Mouse (Mus musculus) hindbrain, embryonic 13.5 days (tissue): ENCODE results near the gene Tnfrsf23. TPM values are rescaled to one million over a fixed set of nuclear protein-coding genes. Genes with fewer than 3 reads are reported as not detected.
"Not testable (repeated sequence)": the region's sequence is repeated elsewhere in the genome, so short reads cannot be mapped to it uniquely, and the experiment has no call there.

ENCODE experiments used
- ATAC-seq: fragments of 200-750 bp; cut with Nextera tagmentation; 2 replicates; pipeline ENCODE4 v1.8.0; 2017; ENCODE audit warnings: moderate TSS enrichment; ENCODE audit not compliant: low FRiP score
- H3K27ac ChIP-seq: fragments of 300-500 bp; sonication (generic); 2 replicates; pipeline ENCODE4 v1.5.1; 2015; ENCODE audit warnings: inconsistent platforms, mild to moderate bottlenecking, moderate library complexity
- H3K27me3 ChIP-seq: fragments of 300-500 bp; sonication (generic); 2 replicates; pipeline ENCODE4 v1.6.1; 2015; ENCODE audit warnings: mild to moderate bottlenecking, inconsistent platforms
- H3K36me3 ChIP-seq: fragments of 300-500 bp; sonication (generic); 2 replicates; pipeline ENCODE4 v1.6.1; 2015; ENCODE audit warnings: mild to moderate bottlenecking, inconsistent platforms
- H3K4me1 ChIP-seq: fragments of 300-500 bp; sonication (generic); replicated peaks from 2 replicates; pipeline ENCODE4 v1.6.1; 2015; ENCODE audit warnings: inconsistent platforms
- H3K4me2 ChIP-seq: fragments of 300-500 bp; sonication (generic); 2 replicates; pipeline ENCODE4 v1.6.1; 2015; ENCODE audit warnings: inconsistent platforms, mild to moderate bottlenecking, moderate library complexity
- H3K4me3 ChIP-seq: fragments of 300-500 bp; sonication (generic); 2 replicates; pipeline ENCODE4 v1.5.1; 2015; ENCODE audit warnings: mild to moderate bottlenecking, inconsistent platforms
- H3K9ac ChIP-seq: fragments of 300-500 bp; sonication (generic); 2 replicates; pipeline ENCODE4 v1.6.1; 2015; ENCODE audit warnings: mild to moderate bottlenecking, inconsistent platforms
- H3K9me3 ChIP-seq: fragments of 300-500 bp; sonication (generic); 2 replicates; pipeline ENCODE4 v1.6.1; 2016; ENCODE audit warnings: inconsistent platforms
- WGBS: fragments of 180-500 bp; shearing (Covaris S2); methylation state at CpG from one replicate; pipeline ENCODE4 v1.1.7; 2015; 5-methylcytosine and 5-hydroxymethylcytosine counted together
- polyA plus RNA-seq: library from polyadenylated mRNA; unstranded; fragments of >200 nt; fragmentation: Nextera tagmentation; extraction: Ambion mirVana; gene quantifications from 2 replicates; pipeline ENCODE4 v1.2.1, GENCODE M21; 2015

Gene Tnfrsf23
- polyA plus RNA-seq, 1 experiment from 2014 or later: 1.2 TPM

DNA sequence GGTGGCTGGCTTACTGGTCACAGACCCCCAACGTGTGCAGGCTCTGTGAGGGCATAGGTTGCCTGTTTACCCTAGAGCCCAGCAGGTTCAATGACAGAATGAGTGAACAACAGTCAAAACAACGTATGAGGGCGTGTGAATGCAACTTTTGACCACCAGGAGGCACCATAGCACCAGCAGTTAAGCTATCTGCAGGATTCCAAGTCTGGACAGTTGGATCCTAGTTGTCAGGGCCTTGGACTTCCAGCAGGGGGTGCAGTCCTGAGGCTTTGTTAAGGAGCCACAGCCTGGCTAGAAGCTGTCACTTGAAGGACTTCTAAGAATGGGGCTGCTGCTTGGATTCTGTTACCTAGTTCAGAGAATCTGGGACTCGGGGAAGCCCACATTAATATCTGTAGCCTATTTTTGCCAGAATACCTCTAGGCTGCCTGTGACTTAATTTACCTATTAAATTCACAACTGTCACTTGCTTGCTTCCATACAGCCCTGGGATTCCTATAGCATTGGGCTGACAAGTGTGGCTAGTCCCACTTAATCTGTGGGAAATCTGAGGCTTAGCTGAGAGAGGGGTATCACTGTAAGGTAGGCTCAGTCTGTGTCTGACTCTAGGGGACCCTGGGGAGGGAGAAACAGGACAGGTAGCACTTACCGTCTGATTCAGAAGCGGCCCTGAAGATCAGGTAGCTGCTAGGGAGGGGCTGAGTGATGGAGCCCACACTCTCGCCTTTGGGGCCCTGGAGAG is 21.2 kb upstream of the Tnfrsf23 start:
- no peak overlapping the region for H3K4me2 ChIP-seq
- no peak overlapping the region for H3K9ac ChIP-seq
- H3K27ac ChIP-seq: 0 out of 2 replicates have a peak overlapping the region, but pooled peaks have one; percentile 35
- H3K36me3 ChIP-seq: peaks cover 82% of the 10 kb centered on the region
- 37% methylated on average over 7 of the region's 7 CpGs for WGBS
- no peaks in the 10 kb centered on the region for H3K9me3 ChIP-seq
- no peak overlapping the region for H3K4me3 ChIP-seq
- H3K27me3 ChIP-seq: no peaks in the 10 kb centered on the region
- H3K4me1 ChIP-seq: peaks cover under 1% of the 10 kb centered on the region
- peak; percentile 81; the same call in 1 of the 2 replicates for ATAC-seq

DNA sequence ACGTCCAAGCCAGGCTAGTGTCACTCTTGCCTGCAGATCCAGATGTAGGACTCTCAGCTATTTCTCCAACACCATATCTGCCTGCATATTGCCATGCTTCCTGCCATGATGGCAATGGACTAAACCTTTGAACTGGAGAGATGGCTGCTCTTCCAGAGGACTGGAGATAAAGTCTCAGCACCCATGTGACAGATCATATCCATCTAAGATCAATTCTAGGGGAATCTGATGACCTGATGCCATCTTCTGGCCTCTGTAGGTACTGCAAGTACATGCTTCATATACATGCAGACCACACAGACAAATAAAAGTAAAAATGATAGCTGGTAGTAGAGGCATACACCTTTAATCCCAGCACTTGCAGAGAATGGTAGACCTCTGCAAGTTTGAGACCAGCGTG is 10.5 kb upstream of the Tnfrsf23 start:
- WGBS: 64% methylated on average over 2 of the region's 2 CpGs
- Histone ChIP-seq H3K4me2 (no peak overlapping the region), H3K27me3 (no peaks in the 10 kb centered on the region), H3K36me3 (peaks cover 89% of the 10 kb centered on the region), H3K9me3 (no peaks in the 10 kb centered on the region), H3K9ac (no peak overlapping the region), H3K4me3 (no peak overlapping the region), H3K27ac (no peak overlapping the region), H3K4me1 (no peaks in the 10 kb centered on the region)
- ATAC-seq: no peak

DNA sequence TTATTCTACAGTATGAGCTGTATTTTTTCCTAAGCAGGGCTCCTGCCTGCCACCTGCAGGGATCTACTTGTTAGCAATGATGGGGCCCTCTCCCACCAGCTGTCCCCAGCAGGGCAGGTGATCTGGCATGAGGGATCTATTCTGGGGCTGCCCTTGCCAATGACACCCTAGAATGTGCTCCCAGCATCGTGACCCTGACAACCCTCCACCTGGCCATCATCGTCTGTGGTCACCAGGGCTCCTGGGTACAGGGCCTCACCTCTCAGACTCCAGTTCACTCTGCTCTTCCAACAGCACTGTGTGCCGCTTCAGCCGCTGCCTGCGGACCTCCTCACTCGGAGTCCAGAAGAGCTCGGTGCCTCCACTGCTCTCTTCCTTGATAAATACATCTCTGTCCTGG is 8.9 kb upstream of the Tnfrsf23 start:
- H3K27me3 ChIP-seq: no peaks in the 10 kb centered on the region
- no peak overlapping the region for H3K27ac ChIP-seq
- no peak overlapping the region for H3K9ac ChIP-seq
- H3K4me3 ChIP-seq: no peak overlapping the region
- H3K4me1 ChIP-seq: no peaks in the 10 kb centered on the region
- no peak overlapping the region for H3K4me2 ChIP-seq
- 94% methylated on average over 7 of the region's 7 CpGs for WGBS
- H3K36me3 ChIP-seq: peaks cover 93% of the 10 kb centered on the region
- no peaks in the 10 kb centered on the region for H3K9me3 ChIP-seq
- ATAC-seq: no peak

DNA sequence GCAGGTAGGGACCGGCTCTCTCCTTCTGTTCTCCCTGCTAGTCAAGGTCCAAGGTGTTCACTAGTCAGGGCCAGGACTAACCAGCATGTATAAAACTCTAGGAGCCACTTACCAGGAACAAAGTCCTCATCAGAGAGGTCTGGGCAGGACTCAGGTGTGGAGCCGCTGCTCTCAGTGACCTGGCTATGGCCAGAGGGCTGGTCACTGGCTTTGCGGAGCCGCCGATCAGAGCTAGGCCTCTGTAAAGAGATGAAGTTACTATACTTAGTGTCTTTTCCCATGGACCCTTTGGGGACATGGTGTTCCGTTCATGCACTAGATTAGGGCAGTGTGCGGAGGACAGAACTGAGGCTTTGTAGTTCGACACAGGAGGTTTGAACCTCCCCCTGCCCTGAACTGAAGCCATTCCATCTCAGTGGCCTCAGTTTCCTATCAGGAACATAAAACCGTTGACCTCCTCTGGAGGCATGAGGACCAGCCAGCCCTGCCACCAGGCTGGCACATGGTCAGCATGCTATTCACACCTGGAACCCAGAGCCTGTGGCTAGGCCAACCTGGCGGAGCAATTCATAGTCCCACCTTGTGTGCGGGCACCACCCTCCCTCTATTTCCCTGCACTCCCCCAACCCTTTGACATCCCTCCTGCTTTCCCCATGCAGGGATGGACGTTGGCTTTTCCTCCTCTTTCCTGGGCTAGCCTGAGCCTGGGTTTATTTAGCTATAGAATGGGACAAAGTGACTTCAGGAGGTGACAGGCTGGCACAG is 7.3 kb upstream of the Tnfrsf23 start:
- H3K27ac ChIP-seq: no peak overlapping the region
- no peaks in the 10 kb centered on the region for H3K4me1 ChIP-seq
- H3K27me3 ChIP-seq: peaks cover 5% of the 10 kb centered on the region; the same call in 1 of the 2 replicates
- 91% methylated on average over 12 of the region's 12 CpGs for WGBS
- H3K4me3 ChIP-seq: no peak overlapping the region
- H3K4me2 ChIP-seq: no peak overlapping the region
- peaks cover 97% of the 10 kb centered on the region for H3K36me3 ChIP-seq
- no peaks in the 10 kb centered on the region for H3K9me3 ChIP-seq
- ATAC-seq: no peak
- H3K9ac ChIP-seq: no peak overlapping the region

DNA sequence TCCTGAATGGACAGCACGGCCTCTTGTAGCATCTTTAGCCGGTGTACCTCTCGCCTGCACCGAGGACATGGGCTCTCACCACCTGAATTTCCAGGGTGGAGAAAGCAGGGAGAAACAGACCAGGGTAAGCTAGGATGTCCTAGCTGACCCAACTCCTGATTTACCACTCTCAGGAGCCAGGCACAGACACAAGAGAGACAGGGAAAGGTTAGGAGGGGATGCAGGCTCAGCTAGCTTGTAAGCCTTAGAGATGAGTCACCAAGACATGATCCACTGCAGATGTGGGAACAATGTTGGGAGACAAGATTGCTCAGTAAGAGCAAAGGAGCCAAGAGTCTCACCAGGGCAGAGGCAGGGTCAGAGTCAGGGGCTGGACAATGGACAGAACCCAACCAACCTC is 6.2 kb upstream of the Tnfrsf23 start:
- no peaks in the 10 kb centered on the region for H3K9me3 ChIP-seq
- ATAC-seq: no peak
- 97% methylated on average over 4 of the region's 4 CpGs for WGBS

DNA sequence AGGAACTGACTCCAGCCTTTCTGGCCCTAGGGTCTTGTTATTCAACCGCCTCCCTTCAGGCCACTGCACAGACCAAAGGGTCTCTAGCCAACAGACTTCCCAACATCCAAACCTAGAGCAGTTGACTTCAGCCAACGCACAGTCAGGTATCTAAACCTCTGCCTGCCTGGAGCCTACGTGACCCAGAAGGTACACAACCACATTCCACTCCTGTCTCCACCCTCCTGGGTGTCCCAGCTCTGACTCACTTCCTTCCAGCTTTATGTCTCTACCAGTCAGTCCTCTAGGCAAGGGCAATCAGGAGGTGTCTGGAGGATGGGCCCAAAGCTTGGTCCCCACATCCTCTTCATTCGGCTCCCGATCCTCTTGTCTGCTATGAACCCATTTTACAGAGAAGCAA is 5.5 kb upstream of the Tnfrsf23 start:
- Histone ChIP-seq H3K4me3 (no peak overlapping the region), H3K4me1 (no peaks in the 10 kb centered on the region), H3K9me3 (no peaks in the 10 kb centered on the region), H3K9ac (no peak overlapping the region), H3K4me2 (no peak overlapping the region), H3K36me3 (peaks cover 86% of the 10 kb centered on the region), H3K27ac (no peak overlapping the region), H3K27me3 (peaks cover 14% of the 10 kb centered on the region; the same call in 1 of the 2 replicates)
- 92% methylated on average over 5 of the region's 5 CpGs for WGBS
- ATAC-seq: no peak

More for the DNA sequence above, 6.2 kb upstream of the Tnfrsf23 start:
- Histone ChIP-seq H3K4me3 (no peak overlapping the region), H3K9ac (no peak overlapping the region), H3K27me3 (peaks cover 11% of the 10 kb centered on the region; the same call in 1 of the 2 replicates), H3K4me2 (no peak overlapping the region), H3K27ac (no peak overlapping the region), H3K36me3 (peaks cover 93% of the 10 kb centered on the region), H3K4me1 (no peaks in the 10 kb centered on the region)

DNA sequence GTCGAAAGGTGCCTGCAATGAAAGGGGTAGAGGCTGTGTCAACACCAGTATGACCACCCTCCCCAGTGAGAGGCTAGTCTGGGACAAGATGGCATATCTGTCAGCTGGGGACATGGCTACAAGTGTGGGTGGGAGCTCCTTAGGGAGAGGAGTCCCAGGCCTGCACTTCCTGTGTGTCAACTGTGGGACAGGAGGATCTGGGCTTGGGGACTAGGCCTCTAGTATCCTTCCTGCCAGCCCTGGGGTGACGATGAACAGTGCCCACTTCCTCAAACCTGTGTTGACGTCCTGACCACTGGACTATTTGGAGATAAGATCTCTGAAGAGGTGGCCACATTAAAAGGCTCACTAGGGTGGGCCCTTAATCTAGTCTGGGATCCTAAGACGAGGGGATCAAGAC is 4.3 kb upstream of the Tnfrsf23 start:
- Histone ChIP-seq H3K36me3 (peaks cover 73% of the 10 kb centered on the region), H3K9ac (no peak overlapping the region), H3K9me3 (no peaks in the 10 kb centered on the region), H3K4me2 (no peak overlapping the region), H3K4me1 (peaks cover 8% of the 10 kb centered on the region), H3K4me3 (no peak overlapping the region), H3K27me3 (peaks cover 23% of the 10 kb centered on the region), H3K27ac (no peak overlapping the region)
- WGBS: 82% methylated on average over 4 of the region's 4 CpGs
- ATAC-seq: no peak

DNA sequence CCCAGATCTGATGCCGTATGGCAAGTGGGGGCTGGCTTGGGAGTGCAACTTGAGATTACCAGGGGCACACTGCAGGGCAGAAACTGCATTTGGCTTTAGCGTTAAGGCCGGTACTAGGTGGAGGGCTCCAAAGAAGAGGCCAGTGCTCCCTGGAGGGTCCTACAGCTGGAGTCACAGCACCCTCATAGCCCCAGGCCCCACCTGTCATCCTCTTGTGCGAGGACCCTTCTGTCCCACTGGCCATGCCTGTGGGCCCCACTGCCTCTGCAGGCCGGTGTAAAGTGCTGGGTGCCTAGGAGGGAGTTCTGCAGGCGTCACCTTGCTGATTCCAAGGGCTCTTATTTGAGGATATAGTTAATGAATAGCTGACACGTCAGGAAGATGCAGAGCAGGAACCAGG is 3.8 kb upstream of the Tnfrsf23 start:
- no peak overlapping the region for H3K27ac ChIP-seq
- H3K9ac ChIP-seq: no peak overlapping the region
- 81% methylated on average over 7 of the region's 7 CpGs for WGBS
- no peak for ATAC-seq
- peaks cover 69% of the 10 kb centered on the region for H3K36me3 ChIP-seq
- peaks cover 23% of the 10 kb centered on the region for H3K27me3 ChIP-seq
- peaks cover 8% of the 10 kb centered on the region for H3K4me1 ChIP-seq
- H3K4me2 ChIP-seq: no peak overlapping the region
- H3K9me3 ChIP-seq: no peaks in the 10 kb centered on the region
- H3K4me3 ChIP-seq: no peak overlapping the region

DNA sequence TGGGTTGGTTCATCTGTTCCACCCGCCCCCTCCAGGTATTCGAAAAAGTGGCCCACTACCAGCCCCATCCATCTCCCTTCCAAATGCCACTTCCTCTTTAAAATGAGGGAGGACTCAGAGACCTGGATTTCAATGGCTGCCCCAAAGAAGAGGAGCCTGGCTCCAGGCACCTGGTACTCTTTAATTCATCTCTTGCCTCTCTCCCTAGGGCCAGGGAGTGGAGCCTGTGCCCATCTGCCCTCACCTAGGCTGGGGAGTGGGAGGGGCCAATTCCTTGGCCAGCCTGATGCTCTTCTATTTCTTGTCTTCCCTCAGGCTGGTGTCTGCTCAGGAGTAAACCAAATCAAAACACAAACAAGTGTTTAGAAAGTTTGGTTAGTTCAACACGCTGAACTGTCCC is 1.0 kb upstream of the Tnfrsf23 start:
- not testable (repeated sequence) for H3K4me2 ChIP-seq, H3K9ac ChIP-seq, H3K4me3 ChIP-seq, H3K27ac ChIP-seq, H3K9me3 ChIP-seq, H3K4me1 ChIP-seq
- WGBS: 90% methylated on average over 3 of the region's 3 CpGs
- 0 out of 2 replicates have a peak, but pooled peaks have one; percentile 13 for ATAC-seq
- H3K36me3 ChIP-seq: peaks cover 41% of the 10 kb centered on the region
- H3K27me3 ChIP-seq: peaks cover 23% of the 10 kb centered on the region

DNA sequence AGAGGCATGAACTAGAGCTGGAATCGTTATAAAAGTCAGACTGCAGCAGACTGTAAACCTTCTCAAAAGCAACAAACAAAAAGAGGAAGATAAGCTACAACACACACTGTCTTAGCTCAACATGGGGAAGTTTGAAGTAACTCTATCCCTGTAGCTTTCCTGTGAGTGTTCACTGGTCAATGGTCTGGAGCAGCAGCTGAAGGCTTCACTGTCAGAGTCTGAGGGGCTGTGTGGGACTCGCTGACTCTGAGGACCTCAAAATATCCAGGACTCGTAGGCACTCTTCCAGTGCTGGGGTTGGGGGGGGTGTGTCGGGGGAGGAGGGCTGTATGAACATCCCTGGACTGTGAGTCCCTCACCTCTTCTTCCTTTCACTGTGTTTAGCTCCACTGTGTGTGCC is 519 bp upstream of the Tnfrsf23 start:
- not testable (repeated sequence) for H3K27ac ChIP-seq, H3K4me3 ChIP-seq, H3K9me3 ChIP-seq, H3K9ac ChIP-seq, H3K4me1 ChIP-seq, H3K4me2 ChIP-seq
- Histone ChIP-seq H3K36me3 (peaks cover 36% of the 10 kb centered on the region), H3K27me3 (peaks cover 27% of the 10 kb centered on the region)
- 0 out of 2 replicates have a peak, but pooled peaks have one; percentile 32 for ATAC-seq
- 65% methylated on average over 4 of the region's 4 CpGs for WGBS

DNA sequence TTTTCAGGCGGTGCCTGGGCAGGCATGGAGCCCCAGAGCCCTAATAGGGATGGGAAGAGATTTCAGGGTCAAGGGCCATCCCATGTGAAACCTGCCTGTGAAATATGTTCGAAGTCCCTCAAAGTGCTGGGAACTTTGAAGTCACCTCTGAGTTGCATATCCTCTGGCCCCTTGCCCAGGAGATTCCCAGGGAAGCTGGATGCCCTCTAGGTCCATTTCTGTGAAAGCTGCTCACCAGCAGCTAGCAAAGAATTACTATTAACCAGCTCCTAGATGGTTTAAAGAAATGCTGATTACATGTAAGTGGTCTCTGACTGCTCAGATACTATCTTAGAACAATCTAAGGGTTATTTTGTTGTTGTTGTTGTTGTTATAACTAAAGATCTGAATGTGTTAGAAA is 1.1 kb downstream of the Tnfrsf23 start:
- 66% methylated on average over 2 of the region's 2 CpGs for WGBS
- H3K27ac ChIP-seq, H3K4me1 ChIP-seq, H3K9ac ChIP-seq, H3K9me3 ChIP-seq, ATAC-seq, H3K4me2 ChIP-seq, H3K4me3 ChIP-seq: not testable (repeated sequence)
- Histone ChIP-seq H3K27me3 (peaks cover 28% of the 10 kb centered on the region), H3K36me3 (peaks cover 20% of the 10 kb centered on the region)

DNA sequence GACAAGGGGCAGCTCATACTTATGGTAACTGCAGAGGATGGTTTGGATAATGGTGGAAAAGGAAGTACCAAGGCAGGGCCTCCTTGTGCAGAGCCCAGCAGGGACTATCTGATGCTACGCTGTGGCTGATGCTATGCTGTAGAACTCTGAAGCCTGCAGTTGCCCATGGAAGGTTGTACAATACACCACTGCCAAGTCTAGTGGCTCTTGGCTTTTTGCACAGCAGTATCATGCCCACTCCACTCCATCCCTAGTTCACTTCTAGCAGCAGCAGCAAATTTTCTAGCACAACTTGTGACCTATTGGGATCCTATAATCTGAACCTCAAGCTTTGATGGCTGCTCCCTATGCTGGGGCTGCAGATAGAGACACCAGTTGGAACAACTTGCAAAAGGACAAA is 4.1 kb downstream of the Tnfrsf23 start:
- Histone ChIP-seq H3K9me3 (no peaks in the 10 kb centered on the region), H3K4me3 (no peak overlapping the region), H3K36me3 (no peaks in the 10 kb centered on the region), H3K4me2 (no peak overlapping the region), H3K27me3 (peaks cover 14% of the 10 kb centered on the region), H3K27ac (no peak overlapping the region), H3K9ac (no peak overlapping the region), H3K4me1 (peaks cover 8% of the 10 kb centered on the region)
- WGBS: 79% methylated on average over 1 of the region's 1 CpGs
- no peak for ATAC-seq
